Mouse (Mus musculus): Measurements from ENCODE around the gene H2-M5. TPM values are rescaled to one million over a fixed set of nuclear protein-coding genes. Genes with fewer than 3 reads are reported as not detected.

H2-M5 gene
- polyA plus RNA-seq, 1 experiment from 2014 or later = 0.33 TPM

- Histone ChIP-seq H3K27me3 (ENCODE audit: control insufficient read depth, insufficient read depth, low read depth, low read length) (0 out of 2 replicates have a peak, but pooled peaks cover 2% of the 10 kb centered on the region), H3K4me1 (replicated peaks; ENCODE audit: control insufficient read depth, insufficient read depth, low read length) (peaks cover 8% of the 10 kb centered on the region), H3K27ac (ENCODE audit: low read length) (no peak overlapping the region; the same call in 1 of the 2 replicates), H3K36me3 (ENCODE audit: control insufficient read depth, insufficient read depth, low read length) (no peaks in the 10 kb centered on the region), H3K4me3 (ENCODE audit: low read length) (peak overlapping the region; percentile 20), H3K9me3 (ENCODE audit: control insufficient read depth, low read length) (no peaks in the 10 kb centered on the region), H3K9ac (ENCODE audit: low read length) (no peak overlapping the region), H3K4me2 (ENCODE audit: low read depth, low read length) (peak overlapping the region; percentile 47; the same call in 1 of the 2 replicates)
- no peak for ATAC-seq (ENCODE audit: low read depth)
- WGBS = 6% methylated on average over 4 of the region's 4 CpGs
These were observed 7.5 kb downstream of the H2-M5 start for GRCm38 (mm10) chr17:36981845-36982244.

DNA sequence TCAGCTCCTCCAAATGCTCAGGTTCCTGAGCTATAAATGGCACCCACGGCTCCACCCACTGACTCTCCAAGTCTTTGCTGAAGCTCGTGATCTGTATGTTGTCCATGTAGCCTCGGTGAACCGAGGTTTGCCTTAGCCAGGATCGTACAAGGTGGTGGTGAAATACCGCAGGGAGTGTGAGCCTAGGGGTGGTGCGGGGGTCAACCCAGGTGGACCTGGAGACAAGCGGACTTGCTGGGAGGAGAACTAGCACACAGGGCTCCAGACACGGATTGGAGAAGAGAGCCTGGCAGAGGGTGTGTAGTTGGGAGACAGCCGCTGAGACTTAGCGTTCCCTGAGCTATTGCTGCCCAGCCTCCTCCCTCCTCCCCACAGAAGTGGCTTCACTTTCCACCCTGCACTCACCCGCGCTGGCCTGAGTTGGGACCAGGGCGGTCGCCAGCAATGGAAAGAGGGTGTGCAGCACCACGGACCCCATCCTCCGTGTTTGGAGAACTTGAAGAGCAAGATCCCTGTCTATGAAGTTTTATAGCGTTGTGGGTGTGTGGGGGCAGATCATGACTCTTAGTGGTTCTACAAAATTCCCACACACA is 8.0 kb downstream of the H2-M5 start, which contains the start of gene 2410137M14Rik:
Gene 2410137M14Rik, minus strand, starts transcription at position 17 of the 593 bp plus-strand sequence.
- Histone ChIP-seq H3K4me3 (ENCODE audit: low read length) (peak within 1 kb of the TSS; percentile 20), H3K9ac (ENCODE audit: low read length) (peak within 1 kb of the TSS; percentile 47), H3K4me2 (ENCODE audit: low read depth, low read length) (peak within 1 kb of the TSS; percentile 47), H3K27ac (ENCODE audit: low read length) (peak within 1 kb of the TSS; percentile 4; the same call in 1 of the 2 replicates), H3K4me1 (replicated peaks; ENCODE audit: control insufficient read depth, insufficient read depth, low read length) (peaks cover 8% of the 10 kb centered on the region), H3K27me3 (ENCODE audit: control insufficient read depth, insufficient read depth, low read depth, low read length) (no peaks in the 10 kb centered on the region), H3K36me3 (ENCODE audit: control insufficient read depth, insufficient read depth, low read length) (no peaks in the 10 kb centered on the region), H3K9me3 (ENCODE audit: control insufficient read depth, low read length) (no peaks in the 10 kb centered on the region)
- WGBS = 10% methylated on average over 18 of the region's 18 CpGs
- peak; percentile 23; the same call in 1 of the 2 replicates for ATAC-seq (ENCODE audit: low read depth)

GRCm38 (mm10) chr17:36973271-36973787 is 16.0 kb downstream of the H2-M5 start:
- Histone ChIP-seq H3K4me3 (ENCODE audit: low read length) (no peak overlapping the region), H3K36me3 (ENCODE audit: control insufficient read depth, insufficient read depth, low read length) (no peaks in the 10 kb centered on the region), H3K9me3 (ENCODE audit: control insufficient read depth, low read length) (no peaks in the 10 kb centered on the region), H3K27me3 (ENCODE audit: control insufficient read depth, insufficient read depth, low read depth, low read length) (no peaks in the 10 kb centered on the region), H3K4me1 (replicated peaks; ENCODE audit: control insufficient read depth, insufficient read depth, low read length) (no peaks in the 10 kb centered on the region), H3K27ac (ENCODE audit: low read length) (no peak overlapping the region), H3K9ac (ENCODE audit: low read length) (no peak overlapping the region), H3K4me2 (ENCODE audit: low read depth, low read length) (no peak overlapping the region)
- no peak for ATAC-seq (ENCODE audit: low read depth)
- 66% methylated on average over 8 of the region's 8 CpGs for WGBS

GRCm38 (mm10) chr17:36972791-36973190 is 16.5 kb downstream of the H2-M5 start:
- Histone ChIP-seq H3K27me3 (ENCODE audit: control insufficient read depth, insufficient read depth, low read depth, low read length) (no peaks in the 10 kb centered on the region), H3K4me2 (ENCODE audit: low read depth, low read length) (no peak overlapping the region), H3K36me3 (ENCODE audit: control insufficient read depth, insufficient read depth, low read length) (no peaks in the 10 kb centered on the region), H3K27ac (ENCODE audit: low read length) (no peak overlapping the region), H3K9ac (ENCODE audit: low read length) (no peak overlapping the region), H3K4me1 (replicated peaks; ENCODE audit: control insufficient read depth, insufficient read depth, low read length) (no peaks in the 10 kb centered on the region), H3K9me3 (ENCODE audit: control insufficient read depth, low read length) (no peaks in the 10 kb centered on the region), H3K4me3 (ENCODE audit: low read length) (no peak overlapping the region)
- WGBS = 70% methylated on average over 3 of the region's 3 CpGs
- no peak for ATAC-seq (ENCODE audit: low read depth)

DNA sequence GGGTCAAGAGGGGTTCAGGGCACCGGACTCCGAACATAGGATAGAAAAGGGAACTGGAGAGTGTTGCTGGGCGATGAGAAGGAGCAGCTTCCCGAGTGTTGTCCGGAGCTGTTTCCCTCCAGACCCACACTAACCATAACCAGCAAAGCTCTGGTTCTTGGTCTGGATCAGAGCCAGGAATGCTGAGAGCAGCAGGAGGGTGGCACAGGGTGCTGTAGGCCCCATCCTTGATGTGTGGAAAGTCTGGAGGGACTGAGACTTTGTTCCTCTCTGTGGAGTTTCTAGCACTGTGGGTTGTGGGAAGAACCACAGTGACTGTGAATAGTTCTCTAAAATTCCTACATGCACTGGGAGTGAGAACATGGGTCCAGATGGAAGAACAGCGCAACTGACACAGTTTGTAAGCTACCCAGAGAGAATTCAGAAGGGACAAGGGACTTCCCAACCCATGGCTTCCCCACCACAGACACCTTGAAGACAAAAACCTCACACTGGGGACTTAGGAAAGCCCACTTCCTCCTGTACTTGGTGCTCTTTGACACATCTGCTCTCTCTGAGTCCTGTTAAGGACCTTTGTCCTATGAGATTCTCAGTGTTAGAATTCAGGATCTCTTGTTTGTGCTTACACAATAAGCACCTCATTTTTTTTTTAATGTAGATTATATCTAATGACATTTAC is 18.0 kb downstream of the H2-M5 start:
- no peaks in the 10 kb centered on the region for H3K9me3 ChIP-seq (ENCODE audit: control insufficient read depth, low read length)
- WGBS = 84% methylated on average over 6 of the region's 6 CpGs
- H3K9ac ChIP-seq (ENCODE audit: low read length) = no peak overlapping the region
- no peak overlapping the region for H3K27ac ChIP-seq (ENCODE audit: low read length)
- no peak overlapping the region for H3K4me2 ChIP-seq (ENCODE audit: low read depth, low read length)
- ATAC-seq (ENCODE audit: low read depth) = no peak
- no peak overlapping the region for H3K4me3 ChIP-seq (ENCODE audit: low read length)
- no peaks in the 10 kb centered on the region for H3K27me3 ChIP-seq (ENCODE audit: control insufficient read depth, insufficient read depth, low read depth, low read length)
- no peaks in the 10 kb centered on the region for H3K4me1 ChIP-seq (replicated peaks; ENCODE audit: control insufficient read depth, insufficient read depth, low read length)
- no peaks in the 10 kb centered on the region for H3K36me3 ChIP-seq (ENCODE audit: control insufficient read depth, insufficient read depth, low read length)

- no peaks in the 10 kb centered on the region for H3K36me3 ChIP-seq (ENCODE audit: control insufficient read depth, insufficient read depth, low read length)
- H3K4me1 ChIP-seq (replicated peaks; ENCODE audit: control insufficient read depth, insufficient read depth, low read length) = no peaks in the 10 kb centered on the region
- WGBS = 63% methylated on average over 14 of the region's 14 CpGs
- no peak overlapping the region for H3K4me2 ChIP-seq (ENCODE audit: low read depth, low read length)
- no peak overlapping the region for H3K9ac ChIP-seq (ENCODE audit: low read length)
- peak; percentile 36; the same call in 1 of the 2 replicates for ATAC-seq (ENCODE audit: low read depth)
- no peaks in the 10 kb centered on the region for H3K9me3 ChIP-seq (ENCODE audit: control insufficient read depth, low read length)
- no peak overlapping the region for H3K4me3 ChIP-seq (ENCODE audit: low read length)
- H3K27me3 ChIP-seq (ENCODE audit: control insufficient read depth, insufficient read depth, low read depth, low read length) = no peaks in the 10 kb centered on the region
- no peak overlapping the region for H3K27ac ChIP-seq (ENCODE audit: low read length)
These were observed 18.9 kb downstream of the H2-M5 start for GRCm38 (mm10) chr17:36970316-36970890.

DNA sequence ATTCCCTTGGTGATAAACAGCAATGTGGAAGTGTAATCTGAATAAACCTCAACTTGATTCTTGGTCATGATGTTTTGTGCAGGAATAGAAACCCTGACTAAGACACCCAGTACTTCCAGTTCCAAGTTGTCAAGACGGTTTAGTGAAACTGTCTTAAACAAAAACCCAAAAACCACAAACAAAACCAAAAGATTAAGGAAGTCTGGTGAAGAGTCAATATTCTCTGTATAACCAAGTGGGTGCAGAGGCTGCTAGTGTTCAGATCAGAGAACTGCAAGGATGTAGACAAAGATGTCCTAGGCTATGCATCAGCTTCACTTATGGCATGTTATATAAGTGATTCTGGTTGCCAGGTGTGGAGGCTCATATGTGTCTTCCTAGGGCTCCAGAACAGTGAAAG is 22.5 kb downstream of the H2-M5 start:
- no peak for ATAC-seq (ENCODE audit: low read depth)
- H3K27ac ChIP-seq (ENCODE audit: low read length) = no peak overlapping the region
- WGBS = 63% methylated on average over 1 of the region's 1 CpGs

GRCm38 (mm10) chr17:36961125-36961524 is 28.2 kb downstream of the H2-M5 start:
- H3K4me3 ChIP-seq (ENCODE audit: low read length) = no peak overlapping the region
- no peak for ATAC-seq (ENCODE audit: low read depth)
- WGBS = 68% methylated on average over 1 of the region's 1 CpGs
- no peaks in the 10 kb centered on the region for H3K9me3 ChIP-seq (ENCODE audit: control insufficient read depth, low read length)
- no peak overlapping the region for H3K27ac ChIP-seq (ENCODE audit: low read length)
- H3K27me3 ChIP-seq (ENCODE audit: control insufficient read depth, insufficient read depth, low read depth, low read length) = no peaks in the 10 kb centered on the region
- H3K4me1 ChIP-seq (replicated peaks; ENCODE audit: control insufficient read depth, insufficient read depth, low read length) = peaks cover 12% of the 10 kb centered on the region
- peaks cover 6% of the 10 kb centered on the region for H3K36me3 ChIP-seq (ENCODE audit: control insufficient read depth, insufficient read depth, low read length)
- H3K4me2 ChIP-seq (ENCODE audit: low read depth, low read length) = no peak overlapping the region
- H3K9ac ChIP-seq (ENCODE audit: low read length) = no peak overlapping the region

More for the DNA sequence above, 22.5 kb downstream of the H2-M5 start:
- Histone ChIP-seq H3K4me3 (ENCODE audit: low read length) (no peak overlapping the region), H3K9me3 (ENCODE audit: control insufficient read depth, low read length) (no peaks in the 10 kb centered on the region), H3K36me3 (ENCODE audit: control insufficient read depth, insufficient read depth, low read length) (no peaks in the 10 kb centered on the region), H3K9ac (ENCODE audit: low read length) (no peak overlapping the region), H3K27me3 (ENCODE audit: control insufficient read depth, insufficient read depth, low read depth, low read length) (no peaks in the 10 kb centered on the region), H3K4me1 (replicated peaks; ENCODE audit: control insufficient read depth, insufficient read depth, low read length) (no peaks in the 10 kb centered on the region), H3K4me2 (ENCODE audit: low read depth, low read length) (no peak overlapping the region)

GRCm38 (mm10) chr17:36958884-36959283 is 30.5 kb downstream of the H2-M5 start:
- Histone ChIP-seq H3K4me2 (ENCODE audit: low read depth, low read length) (peak overlapping the region; percentile 78), H3K4me1 (replicated peaks; ENCODE audit: control insufficient read depth, insufficient read depth, low read length) (peaks cover 12% of the 10 kb centered on the region), H3K36me3 (ENCODE audit: control insufficient read depth, insufficient read depth, low read length) (peaks cover 12% of the 10 kb centered on the region), H3K4me3 (ENCODE audit: low read length) (peak overlapping the region; percentile 72), H3K27me3 (ENCODE audit: control insufficient read depth, insufficient read depth, low read depth, low read length) (no peaks in the 10 kb centered on the region), H3K27ac (ENCODE audit: low read length) (peak overlapping the region; percentile 87), H3K9me3 (ENCODE audit: control insufficient read depth, low read length) (no peaks in the 10 kb centered on the region), H3K9ac (ENCODE audit: low read length) (peak overlapping the region; percentile 84)
- ATAC-seq (ENCODE audit: low read depth) = peak; percentile 10; the same call in 1 of the 2 replicates
- 5% methylated on average over 12 of the region's 12 CpGs for WGBS

Measured in lung, embryonic 16.5 days (tissue).